Mouse (Mus musculus) midbrain, embryonic 16.5 days (tissue): ENCODE results near the gene Kcnq1. TPM values are rescaled to one million over a fixed set of nuclear protein-coding genes. Genes with fewer than 3 reads are reported as not detected.

Experiments used
- ATAC-seq: fragments of 200-750 bp; cut with Nextera tagmentation; 2 replicates; pipeline ENCODE4 v1.8.0; 2017; ENCODE audit warnings: moderate TSS enrichment
- H3K27ac ChIP-seq: fragments of 300-500 bp; sonication (generic); 2 replicates; pipeline ENCODE4 v1.5.1; 2014; ENCODE audit warnings: mild to moderate bottlenecking, low read length, mixed read lengths
- H3K27me3 ChIP-seq: fragments of 300-500 bp; sonication (generic); 2 replicates; pipeline ENCODE4 v1.6.1; 2014; ENCODE audit warnings: low read depth, low read length, mixed read lengths; ENCODE audit not compliant: control insufficient read depth, insufficient read depth
- H3K36me3 ChIP-seq: fragments of 300-500 bp; sonication (generic); 2 replicates; pipeline ENCODE4 v1.6.1; 2014; ENCODE audit warnings: mild to moderate bottlenecking, low read length, moderate library complexity, mixed read lengths; ENCODE audit not compliant: control insufficient read depth, insufficient read depth
- H3K4me1 ChIP-seq: fragments of 300-500 bp; sonication (generic); 2 replicates; pipeline ENCODE4 v1.6.1; 2014; ENCODE audit warnings: mild to moderate bottlenecking, low read length, mixed read lengths; ENCODE audit not compliant: control insufficient read depth, insufficient read depth
- H3K4me2 ChIP-seq: fragments of 300-500 bp; sonication (generic); 2 replicates; pipeline ENCODE4 v1.6.1; 2014; ENCODE audit warnings: mild to moderate bottlenecking, low read length, mixed read lengths
- H3K4me3 ChIP-seq: fragments of 300-500 bp; sonication (generic); 2 replicates; pipeline ENCODE4 v1.5.1; 2014; ENCODE audit warnings: low read depth, mild to moderate bottlenecking, low read length, moderate library complexity, mixed read lengths
- H3K9ac ChIP-seq: fragments of 300-500 bp; sonication (generic); 2 replicates; pipeline ENCODE4 v1.6.1; 2014; ENCODE audit warnings: low read depth, low read length, mixed read lengths
- H3K9me3 ChIP-seq: fragments of 300-500 bp; sonication (generic); replicated peaks from 2 replicates; pipeline ENCODE4 v1.6.1; 2014; ENCODE audit warnings: mild to moderate bottlenecking, low read length, mixed read lengths; ENCODE audit not compliant: control insufficient read depth, poor library complexity, severe bottlenecking
- WGBS: fragments of 180-500 bp; shearing (Covaris S2); extraction: QIAGEN DNeasy Blood & Tissue Kit; methylation state at CpG from one replicate; pipeline ENCODE4 v1.1.7; 2014; 5-methylcytosine and 5-hydroxymethylcytosine counted together
- polyA plus RNA-seq: library from polyadenylated mRNA; unstranded; fragments of >200 nt; fragmentation: Nextera tagmentation; extraction: Ambion mirVana; gene quantifications from 2 replicates; pipeline ENCODE4 v1.2.1, GENCODE M21; 2015

Kcnq1 gene
- polyA plus RNA-seq, 1 experiment from 2014 or later, result 1.1 TPM

DNA sequence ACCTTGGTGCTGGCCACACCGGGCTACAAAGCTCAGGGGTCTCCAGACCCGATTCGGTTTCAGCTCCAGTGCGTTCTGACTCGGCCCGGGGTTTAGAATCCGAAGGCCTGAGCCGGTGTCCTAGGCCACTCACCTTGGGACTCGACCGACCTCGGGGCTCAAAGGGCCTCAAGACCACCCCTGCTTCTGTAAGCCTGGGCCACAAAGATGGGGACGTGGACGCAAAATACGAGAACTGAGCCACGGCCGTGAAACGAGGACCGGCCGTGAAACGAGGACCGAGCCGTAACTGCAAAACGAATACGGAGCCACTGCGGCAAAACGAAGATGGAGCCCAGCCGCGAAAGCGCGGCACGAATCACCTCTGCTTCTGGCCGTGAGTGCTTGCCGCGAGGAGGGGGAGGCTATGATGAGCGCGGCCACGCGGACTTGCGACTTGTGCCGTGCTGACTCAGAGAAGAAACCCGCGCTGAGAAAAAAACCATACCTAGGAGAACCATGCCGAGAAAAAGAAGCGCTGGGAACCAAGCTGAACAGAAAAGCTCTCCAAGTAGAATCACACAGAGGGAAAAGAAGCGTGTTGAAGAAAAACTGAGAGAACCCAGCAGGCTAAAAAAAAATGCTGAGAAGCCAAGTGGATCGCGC is 189.3 kb downstream of the Kcnq1 start:
- Histone ChIP-seq H3K27ac (peak overlapping the region; percentile 75), H3K27me3 (no peaks in the 10 kb centered on the region), H3K36me3 (no peaks in the 10 kb centered on the region), H3K4me2 (peak overlapping the region; percentile 59), H3K9me3 (peaks cover 3% of the 10 kb centered on the region; the same call in 1 of the 2 replicates), H3K4me3 (peak overlapping the region; percentile 55), H3K4me1 (0 out of 2 replicates have a peak, but pooled peaks cover 3% of the 10 kb centered on the region), H3K9ac (peak overlapping the region; percentile 63)
- ATAC-seq, result peak; percentile 20; the same call in 1 of the 2 replicates
- 50% methylated on average over 47 of the region's 47 CpGs for WGBS

GRCm38 (mm10) chr7:143296001-143296379 is 189.8 kb downstream of the Kcnq1 start:
- peak; percentile 75 for ATAC-seq
- no peaks in the 10 kb centered on the region for H3K36me3 ChIP-seq
- H3K9ac ChIP-seq, result peak overlapping the region; percentile 63
- peak overlapping the region; percentile 55 for H3K4me3 ChIP-seq
- peak overlapping the region; percentile 59 for H3K4me2 ChIP-seq
- peaks cover 3% of the 10 kb centered on the region; the same call in 1 of the 2 replicates for H3K9me3 ChIP-seq
- 50% methylated on average over 20 of the region's 20 CpGs for WGBS
- H3K4me1 ChIP-seq, result 0 out of 2 replicates have a peak, but pooled peaks cover 3% of the 10 kb centered on the region
- H3K27me3 ChIP-seq, result no peaks in the 10 kb centered on the region
- peak overlapping the region; percentile 75 for H3K27ac ChIP-seq

GRCm38 (mm10) chr7:143296384-143296801 is 190.2 kb downstream of the Kcnq1 start:
- ATAC-seq, result peak; percentile 98

GRCm38 (mm10) chr7:143300037-143300436 is 193.9 kb downstream of the Kcnq1 start:
- no peak overlapping the region for H3K4me2 ChIP-seq
- H3K9ac ChIP-seq, result no peak overlapping the region
- no peaks in the 10 kb centered on the region for H3K4me1 ChIP-seq
- no peaks in the 10 kb centered on the region for H3K36me3 ChIP-seq
- H3K4me3 ChIP-seq, result no peak overlapping the region
- no peaks in the 10 kb centered on the region for H3K27me3 ChIP-seq
- no peak overlapping the region for H3K27ac ChIP-seq
- no peak for ATAC-seq
- H3K9me3 ChIP-seq, result peaks cover 3% of the 10 kb centered on the region; the same call in 1 of the 2 replicates
- 46% methylated on average over 7 of the region's 7 CpGs for WGBS

More at GRCm38 (mm10) chr7:143296384-143296801, 190.2 kb downstream of the Kcnq1 start:
- Histone ChIP-seq H3K4me2 (peak overlapping the region; percentile 59), H3K27ac (peak overlapping the region; percentile 75), H3K9ac (peak overlapping the region; percentile 63), H3K36me3 (no peaks in the 10 kb centered on the region), H3K4me3 (peak overlapping the region; percentile 55), H3K4me1 (no peaks in the 10 kb centered on the region), H3K27me3 (no peaks in the 10 kb centered on the region), H3K9me3 (peaks cover 3% of the 10 kb centered on the region; the same call in 1 of the 2 replicates)
- WGBS, result 46% methylated on average over 17 of the region's 17 CpGs

GRCm38 (mm10) chr7:143300681-143301080 is 194.5 kb downstream of the Kcnq1 start:
- H3K4me3 ChIP-seq, result no peak overlapping the region
- ATAC-seq, result no peak
- H3K9me3 ChIP-seq, result peaks cover 3% of the 10 kb centered on the region; the same call in 1 of the 2 replicates
- H3K9ac ChIP-seq, result no peak overlapping the region
- H3K27ac ChIP-seq, result no peak overlapping the region
- no peak overlapping the region for H3K4me2 ChIP-seq
- H3K27me3 ChIP-seq, result no peaks in the 10 kb centered on the region
- no peaks in the 10 kb centered on the region for H3K4me1 ChIP-seq
- no peaks in the 10 kb centered on the region for H3K36me3 ChIP-seq
- 87% methylated on average over 3 of the region's 3 CpGs for WGBS

GRCm38 (mm10) chr7:143302156-143302555 is 196.0 kb downstream of the Kcnq1 start:
- ATAC-seq, result no peak
- H3K4me1 ChIP-seq, result no peaks in the 10 kb centered on the region
- H3K36me3 ChIP-seq, result no peaks in the 10 kb centered on the region
- no peak overlapping the region for H3K4me3 ChIP-seq
- 74% methylated on average over 7 of the region's 7 CpGs for WGBS
- H3K27me3 ChIP-seq, result no peaks in the 10 kb centered on the region
- H3K27ac ChIP-seq, result no peak overlapping the region
- H3K4me2 ChIP-seq, result no peak overlapping the region
- H3K9me3 ChIP-seq, result peaks cover 1% of the 10 kb centered on the region; the same call in 1 of the 2 replicates
- no peak overlapping the region for H3K9ac ChIP-seq

DNA sequence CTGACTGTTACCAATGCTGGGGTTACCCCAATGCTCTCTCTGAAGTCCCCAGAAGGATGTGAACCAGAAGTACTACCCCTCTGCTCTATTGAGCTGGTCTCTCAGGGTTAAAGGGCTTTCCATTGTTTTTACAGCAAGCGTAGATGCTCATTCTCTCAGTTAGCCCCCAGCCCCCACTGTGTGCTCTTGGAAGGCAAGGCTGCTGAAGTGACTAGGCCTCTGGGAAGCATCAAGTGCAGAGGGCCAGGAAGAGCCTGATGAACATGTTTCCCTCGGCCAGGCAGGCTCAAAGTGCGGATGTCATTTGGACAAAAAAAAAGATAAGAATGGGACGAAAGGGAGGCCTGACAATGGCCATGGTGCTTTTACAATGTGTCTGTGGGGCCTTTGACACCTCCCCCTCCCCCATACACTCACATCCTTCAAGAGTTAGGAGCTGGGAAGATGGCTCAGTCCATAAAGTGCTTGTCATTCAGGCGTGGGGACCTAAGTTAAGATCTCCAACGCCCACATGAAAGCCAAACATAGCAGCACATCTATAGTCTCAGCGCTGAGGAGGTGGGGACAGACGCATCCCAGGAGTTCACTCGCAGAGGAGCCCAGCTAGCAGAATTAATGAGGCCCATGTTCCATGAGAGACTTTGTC is 196.6 kb downstream of the Kcnq1 start:
- Histone ChIP-seq H3K4me1 (no peaks in the 10 kb centered on the region), H3K4me2 (no peak overlapping the region), H3K9me3 (no peaks in the 10 kb centered on the region), H3K27me3 (no peaks in the 10 kb centered on the region), H3K27ac (no peak overlapping the region), H3K9ac (no peak overlapping the region), H3K4me3 (no peak overlapping the region), H3K36me3 (no peaks in the 10 kb centered on the region)
- 53% methylated on average over 9 of the region's 9 CpGs for WGBS
- ATAC-seq, result no peak

DNA sequence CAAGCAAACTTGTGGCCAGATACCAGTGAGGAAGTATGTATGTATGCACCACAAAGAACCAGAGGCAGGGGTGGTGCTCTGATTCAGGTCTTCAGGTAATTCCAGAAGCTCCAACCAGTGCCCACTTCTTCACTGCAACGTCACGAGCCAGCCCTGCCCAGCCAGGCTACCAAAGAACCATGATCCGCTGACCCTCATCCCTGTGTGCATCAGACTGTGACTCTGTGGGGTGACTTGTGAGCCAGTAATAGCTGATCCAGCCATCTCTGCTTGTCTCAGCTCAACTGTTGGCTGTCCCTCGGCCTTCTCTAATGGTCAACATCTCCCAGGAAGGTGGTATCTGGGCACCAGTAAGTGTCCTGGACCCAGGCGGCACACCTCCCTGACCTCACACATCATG is 197.4 kb downstream of the Kcnq1 start:
- ATAC-seq, result no peak
- Histone ChIP-seq H3K27ac (no peak overlapping the region), H3K9ac (no peak overlapping the region), H3K4me1 (no peaks in the 10 kb centered on the region), H3K4me3 (no peak overlapping the region), H3K4me2 (no peak overlapping the region), H3K36me3 (no peaks in the 10 kb centered on the region), H3K9me3 (no peaks in the 10 kb centered on the region), H3K27me3 (no peaks in the 10 kb centered on the region)
- WGBS, result 92% methylated on average over 5 of the region's 5 CpGs

- WGBS, result 34% methylated on average over 10 of the region's 10 CpGs
- no peak overlapping the region for H3K27ac ChIP-seq
- H3K4me3 ChIP-seq, result no peak overlapping the region
- H3K27me3 ChIP-seq, result no peaks in the 10 kb centered on the region
- no peak overlapping the region for H3K4me2 ChIP-seq
- no peaks in the 10 kb centered on the region for H3K36me3 ChIP-seq
- no peaks in the 10 kb centered on the region for H3K4me1 ChIP-seq
- ATAC-seq, result no peak
- no peak overlapping the region for H3K9ac ChIP-seq
- H3K9me3 ChIP-seq, result no peaks in the 10 kb centered on the region
These were observed 199.6 kb downstream of the Kcnq1 start for GRCm38 (mm10) chr7:143305808-143306207.
